ENCODE assay signal across 13 mouse cellular contexts in genomic region chr4:101192241-101192976, GRCm38 (mm10).
DNase-seq lines count a peak whose midpoint lies in the region; ATAC-seq lines count a peak whose summit lies in the region.
"Had no signal": no experiment of that assay in that cellular context is flagged by ENCODE, and none has a peak within 500 bp of the region (broad histone marks: within the 10 kb centered on the region; RNA-seq: fewer than 3 reads in every experiment).

No protein-coding gene starts in this region.

- ATAC-seq in liver, embryonic 16.5 days (ENCODE audit: low read depth) = peak; percentile 89
- no peak for ATAC-seq in forebrain, embryonic 14.5 days
- ATAC-seq: midbrain, embryonic 16.5 days had no signal

- H3K4me2 ChIP-seq in liver, embryonic 16.5 days (ENCODE audit: low read depth, low read length) = peak overlapping the region; percentile 26; the same call in 1 of the 2 replicates
- no peak overlapping the region for H3K4me2 ChIP-seq in forebrain, embryonic 14.5 days (ENCODE audit: low read length)
- H3K4me2 ChIP-seq: embryonic facial prominence, embryonic 15.5 days had no signal

- peaks cover 37% of the 10 kb centered on the region for H3K4me1 ChIP-seq in liver, embryonic 16.5 days (ENCODE audit: control insufficient read depth, low read depth, low read length)
- peaks cover under 1% of the 10 kb centered on the region; the same call in 1 of the 2 replicates for H3K4me1 ChIP-seq in forebrain, embryonic 14.5 days (ENCODE audit: control insufficient read depth, insufficient read depth, low read length)

- H3K4me3 ChIP-seq in liver, embryonic 16.5 days (ENCODE audit: low read depth, low read length) = no peak overlapping the region
- no peak overlapping the region for H3K4me3 ChIP-seq in forebrain, embryonic 14.5 days (ENCODE audit: low read depth, low read length)
- H3K4me3 ChIP-seq: embryonic facial prominence, embryonic 15.5 days had no signal

- H3K27me3 ChIP-seq in liver, embryonic 16.5 days (ENCODE audit: control insufficient read depth, insufficient read depth, low read depth, low read length) = no peaks in the 10 kb centered on the region
- no peaks in the 10 kb centered on the region for H3K27me3 ChIP-seq in forebrain, embryonic 14.5 days (replicated peaks; ENCODE audit: control insufficient read depth, insufficient read depth, low read length)
- H3K27me3 ChIP-seq: embryonic facial prominence, embryonic 15.5 days had no signal

- peak overlapping the region; percentile 73 for H3K27ac ChIP-seq in liver, embryonic 16.5 days (ENCODE audit: low read length)
- no peak overlapping the region for H3K27ac ChIP-seq in forebrain, embryonic 14.5 days (ENCODE audit: low read depth, low read length)
- H3K27ac ChIP-seq: embryonic facial prominence, embryonic 15.5 days had no signal

- H3K36me3 ChIP-seq in liver, embryonic 16.5 days (ENCODE audit: control insufficient read depth, insufficient read depth) = peaks cover 7% of the 10 kb centered on the region; the same call in 1 of the 2 replicates
- 0 out of 2 replicates have a peak, but pooled peaks cover 3% of the 10 kb centered on the region for H3K36me3 ChIP-seq in forebrain, embryonic 14.5 days (ENCODE audit: control insufficient read depth, insufficient read depth, low read length)

- DNase-seq in 416B (ENCODE audit: low read depth) = peak; percentile 96
- peak; percentile 64 for DNase-seq in CD4-positive, CD25-positive, alpha-beta regulatory T cell, adult 2 months (ENCODE audit: low read depth, low spot score)
- peak; percentile 49 for DNase-seq in induced T-regulatory cell, adult 2 months (ENCODE audit: low read depth)
- DNase-seq in embryo, embryonic 11 days = no peak
- DNase-seq in adrenal gland, adult (ENCODE audit: inconsistent age in 2 of 2, low spot score in 1 of 2) = no peak
- DNase-seq in forebrain, embryonic 14.5 days (ENCODE audit: low spot score) = no peak
- DNase-seq: heart, postnatal 36 days; layer of hippocampus, adult 9-11 months; lung, adult 18-20 months; thymus, postnatal 36 days had no signal

- WGBS in liver, embryonic 16.5 days (ENCODE audit: insufficient replicate concordance) = 18% methylated on average over 5 of the region's 5 CpGs
- WGBS in forebrain, embryonic 14.5 days = 95% methylated on average over 5 of the region's 5 CpGs

- no peak overlapping the region for H3K9ac ChIP-seq in liver, embryonic 16.5 days (ENCODE audit: low read depth, low read length)
- H3K9ac ChIP-seq in forebrain, embryonic 14.5 days (ENCODE audit: low read length) = no peak overlapping the region
- H3K9ac ChIP-seq: embryonic facial prominence, embryonic 15.5 days had no signal

- H3K9me3 ChIP-seq in liver, embryonic 16.5 days (replicated peaks; ENCODE audit: control insufficient read depth, low read length) = no peaks in the 10 kb centered on the region
- H3K9me3 ChIP-seq in forebrain, embryonic 14.5 days (replicated peaks; ENCODE audit: control insufficient read depth, low read length) = no peaks in the 10 kb centered on the region
- H3K9me3 ChIP-seq: embryonic facial prominence, embryonic 15.5 days had no signal

Comparison
In these comparisons a context has a peak if more than half of its experiments do, and no peak if none do; other contexts are left out.
1. DNase-seq: peak in 416B (single experiment), CD4-positive, CD25-positive, alpha-beta regulatory T cell, adult 2 months (single experiment) and induced T-regulatory cell, adult 2 months (single experiment); none in embryo, embryonic 11 days (single experiment), adrenal gland, adult (0 of 2) and forebrain, embryonic 14.5 days (single experiment).